Mouse (Mus musculus) liver, embryonic 12.5 days (tissue): ENCODE data around the gene Axin1. TPM values are rescaled to one million over a fixed set of nuclear protein-coding genes. Genes with fewer than 3 reads are reported as not detected.

ENCODE experiments used
- ATAC-seq: fragments of 200-750 bp; cut with Nextera tagmentation; 2 replicates; pipeline ENCODE4 v1.8.0; 2017; ENCODE audit warnings: moderate number of reproducible peaks, mild to moderate bottlenecking, moderate library complexity
- H3K27ac ChIP-seq: fragments of 300-500 bp; sonication (generic); 2 replicates; pipeline ENCODE4 v1.5.1; 2016; ENCODE audit warnings: mild to moderate bottlenecking
- H3K27me3 ChIP-seq: fragments of 300-500 bp; sonication (generic); replicated peaks from 2 replicates; pipeline ENCODE4 v1.6.1; 2016; ENCODE audit warnings: mild to moderate bottlenecking, moderate library complexity
- H3K36me3 ChIP-seq: fragments of 300-500 bp; sonication (generic); 2 replicates; pipeline ENCODE4 v1.6.1; 2016; ENCODE audit warnings: mild to moderate bottlenecking, moderate library complexity
- H3K4me1 ChIP-seq: fragments of 300-500 bp; sonication (generic); 2 replicates; pipeline ENCODE4 v1.6.1; 2016
- H3K4me2 ChIP-seq: fragments of 300-500 bp; sonication (generic); 2 replicates; pipeline ENCODE4 v1.6.1; 2016; ENCODE audit warnings: mild to moderate bottlenecking, moderate library complexity
- H3K4me3 ChIP-seq: fragments of 300-500 bp; sonication (generic); 2 replicates; pipeline ENCODE4 v1.5.1; 2016; ENCODE audit warnings: mild to moderate bottlenecking, moderate library complexity
- H3K9ac ChIP-seq: fragments of 300-500 bp; sonication (generic); 2 replicates; pipeline ENCODE4 v1.6.1; 2016; ENCODE audit warnings: mild to moderate bottlenecking, moderate library complexity
- H3K9me3 ChIP-seq: fragments of 300-500 bp; sonication (generic); replicated peaks from 2 replicates; pipeline ENCODE4 v1.6.1; 2016; ENCODE audit warnings: mild to moderate bottlenecking, moderate library complexity
- WGBS: fragments of 180-500 bp; shearing (Covaris S2); methylation state at CpG from one replicate; pipeline ENCODE4 v1.1.7; 2016; ENCODE audit not compliant: insufficient replicate concordance; 5-methylcytosine and 5-hydroxymethylcytosine counted together
- polyA plus RNA-seq: library from polyadenylated mRNA; unstranded; fragments of >200 nt; fragmentation: Nextera tagmentation; extraction: Ambion mirVana; gene quantifications from 2 replicates; pipeline ENCODE4 v1.2.1, GENCODE M21; 2016

Axin1 gene
- polyA plus RNA-seq, 1 experiment from 2014 or later: 16.4 TPM

- Histone ChIP-seq H3K36me3 (peaks cover 10% of the 10 kb centered on the region), H3K4me2 (peak within 1 kb of the TSS; percentile 96), H3K27me3 (peaks cover 85% of the 10 kb centered on the region), H3K9me3 (no peaks in the 10 kb centered on the region), H3K4me3 (peak within 1 kb of the TSS; percentile 56), H3K4me1 (peaks cover 64% of the 10 kb centered on the region), H3K9ac (peak within 1 kb of the TSS; percentile 76), H3K27ac (peak within 1 kb of the TSS; percentile 60)
- 1% methylated on average over 22 of the region's 22 CpGs for WGBS
- no peak for ATAC-seq
Measured at GRCm38 (mm10) chr17:26202737-26203136, 64.2 kb downstream of the Axin1 start, which contains the start of gene Rgs11. Gene Rgs11 (plus strand): TSS chr17:26202951.

- H3K27ac ChIP-seq: no peak overlapping the region
- no peak for ATAC-seq
- H3K27me3 ChIP-seq: peaks cover 91% of the 10 kb centered on the region
Measured at GRCm38 (mm10) chr17:26203321-26203811, 64.9 kb downstream of the Axin1 start.

GRCm38 (mm10) chr17:26204766-26205165 is 66.3 kb downstream of the Axin1 start:
- Histone ChIP-seq H3K4me1 (peaks cover 44% of the 10 kb centered on the region), H3K27ac (no peak overlapping the region), H3K9me3 (no peaks in the 10 kb centered on the region), H3K27me3 (peaks cover 84% of the 10 kb centered on the region), H3K36me3 (no peaks in the 10 kb centered on the region), H3K4me3 (no peak overlapping the region), H3K9ac (no peak overlapping the region), H3K4me2 (no peak overlapping the region)
- no peak for ATAC-seq
- 23% methylated on average over 11 of the region's 11 CpGs for WGBS

More at GRCm38 (mm10) chr17:26203321-26203811, 64.9 kb downstream of the Axin1 start:
- H3K4me1 ChIP-seq: peaks cover 57% of the 10 kb centered on the region
- peak overlapping the region; percentile 96 for H3K4me2 ChIP-seq
- H3K9me3 ChIP-seq: no peaks in the 10 kb centered on the region
- peak overlapping the region; percentile 56 for H3K4me3 ChIP-seq
- peaks cover 4% of the 10 kb centered on the region; the same call in 1 of the 2 replicates for H3K36me3 ChIP-seq
- peak overlapping the region; percentile 51 for H3K9ac ChIP-seq
- 2% methylated on average over 30 of the region's 30 CpGs for WGBS

- Histone ChIP-seq H3K36me3 (no peaks in the 10 kb centered on the region), H3K4me1 (peaks cover 27% of the 10 kb centered on the region), H3K9ac (no peak overlapping the region), H3K4me3 (no peak overlapping the region), H3K4me2 (no peak overlapping the region), H3K9me3 (no peaks in the 10 kb centered on the region), H3K27ac (no peak overlapping the region), H3K27me3 (peaks cover 76% of the 10 kb centered on the region)
- ATAC-seq: no peak
- WGBS: 31% methylated on average over 1 of the region's 1 CpGs
Measured at GRCm38 (mm10) chr17:26206392-26206791, 67.9 kb downstream of the Axin1 start.

GRCm38 (mm10) chr17:26207686-26208085 is 69.2 kb downstream of the Axin1 start, which contains the start of gene Arhgdig:
Gene Arhgdig (minus strand): TSS chr17:26207786.
- H3K27ac ChIP-seq: no peak within 1 kb of the TSS
- peaks cover 14% of the 10 kb centered on the region for H3K4me1 ChIP-seq
- no peaks in the 10 kb centered on the region for H3K9me3 ChIP-seq
- peaks cover 65% of the 10 kb centered on the region for H3K27me3 ChIP-seq
- no peak within 1 kb of the TSS for H3K4me3 ChIP-seq
- H3K9ac ChIP-seq: no peak within 1 kb of the TSS
- no peaks in the 10 kb centered on the region for H3K36me3 ChIP-seq
- no peak for ATAC-seq
- 79% methylated on average over 12 of the region's 12 CpGs for WGBS
- no peak within 1 kb of the TSS for H3K4me2 ChIP-seq

GRCm38 (mm10) chr17:26212241-26212640 is 73.8 kb downstream of the Axin1 start:
- Histone ChIP-seq H3K4me1 (no peaks in the 10 kb centered on the region), H3K9ac (no peak overlapping the region), H3K4me2 (no peak overlapping the region), H3K36me3 (peaks cover 2% of the 10 kb centered on the region; the same call in 1 of the 2 replicates), H3K27ac (no peak overlapping the region), H3K9me3 (no peaks in the 10 kb centered on the region), H3K27me3 (peaks cover 37% of the 10 kb centered on the region; the same call in 1 of the 2 replicates), H3K4me3 (no peak overlapping the region)
- 76% methylated on average over 7 of the region's 7 CpGs for WGBS
- ATAC-seq: no peak

- H3K4me1 ChIP-seq: no peaks in the 10 kb centered on the region
- H3K4me2 ChIP-seq: no peak overlapping the region
- H3K4me3 ChIP-seq: no peak overlapping the region
- H3K27ac ChIP-seq: no peak overlapping the region
- 74% methylated on average over 11 of the region's 11 CpGs for WGBS
- H3K27me3 ChIP-seq: peaks cover 37% of the 10 kb centered on the region; the same call in 1 of the 2 replicates
- ATAC-seq: no peak
- H3K9me3 ChIP-seq: no peaks in the 10 kb centered on the region
- peaks cover 2% of the 10 kb centered on the region; the same call in 1 of the 2 replicates for H3K36me3 ChIP-seq
- no peak overlapping the region for H3K9ac ChIP-seq
Measured at GRCm38 (mm10) chr17:26212681-26213080, 74.2 kb downstream of the Axin1 start.

- H3K9me3 ChIP-seq: no peaks in the 10 kb centered on the region
- WGBS: 57% methylated on average over 2 of the region's 2 CpGs
- peaks cover 4% of the 10 kb centered on the region for H3K4me1 ChIP-seq
- H3K4me3 ChIP-seq: no peak overlapping the region
- H3K27me3 ChIP-seq: peaks cover 40% of the 10 kb centered on the region; the same call in 1 of the 2 replicates
- H3K9ac ChIP-seq: no peak overlapping the region
- no peak for ATAC-seq
- no peaks in the 10 kb centered on the region; the same call in 1 of the 2 replicates for H3K36me3 ChIP-seq
- H3K4me2 ChIP-seq: no peak overlapping the region
- H3K27ac ChIP-seq: no peak overlapping the region
Measured at GRCm38 (mm10) chr17:26221508-26221907, 83.0 kb downstream of the Axin1 start.

GRCm38 (mm10) chr17:26225150-26225549 is 86.7 kb downstream of the Axin1 start:
- no peak for ATAC-seq
- 68% methylated on average over 12 of the region's 12 CpGs for WGBS

GRCm38 (mm10) chr17:26229776-26230175 is 91.3 kb downstream of the Axin1 start:
- Histone ChIP-seq H3K27me3 (no peaks in the 10 kb centered on the region), H3K36me3 (0 out of 2 replicates have a peak, but pooled peaks cover 3% of the 10 kb centered on the region), H3K4me3 (no peak overlapping the region), H3K4me2 (no peak overlapping the region), H3K9ac (no peak overlapping the region), H3K27ac (no peak overlapping the region), H3K4me1 (peaks cover 4% of the 10 kb centered on the region), H3K9me3 (no peaks in the 10 kb centered on the region)
- WGBS: 62% methylated on average over 5 of the region's 5 CpGs
- no peak for ATAC-seq

More at GRCm38 (mm10) chr17:26225150-26225549, 86.7 kb downstream of the Axin1 start:
- Histone ChIP-seq H3K9me3 (no peaks in the 10 kb centered on the region), H3K4me3 (no peak overlapping the region), H3K4me1 (peaks cover 4% of the 10 kb centered on the region), H3K27me3 (0 out of 2 replicates have a peak, but pooled peaks cover 18% of the 10 kb centered on the region), H3K36me3 (no peaks in the 10 kb centered on the region), H3K27ac (no peak overlapping the region), H3K9ac (no peak overlapping the region), H3K4me2 (no peak overlapping the region)

GRCm38 (mm10) chr17:26231156-26231555 is 92.7 kb downstream of the Axin1 start:
- Histone ChIP-seq H3K4me3 (no peak overlapping the region), H3K27me3 (no peaks in the 10 kb centered on the region), H3K36me3 (0 out of 2 replicates have a peak, but pooled peaks cover 3% of the 10 kb centered on the region), H3K4me1 (peaks cover 14% of the 10 kb centered on the region), H3K9me3 (no peaks in the 10 kb centered on the region), H3K9ac (no peak overlapping the region), H3K4me2 (no peak overlapping the region), H3K27ac (no peak overlapping the region)
- WGBS: 65% methylated on average over 5 of the region's 5 CpGs
- ATAC-seq: no peak

- no peaks in the 10 kb centered on the region for H3K9me3 ChIP-seq
- 58% methylated on average over 8 of the region's 8 CpGs for WGBS
- no peaks in the 10 kb centered on the region for H3K27me3 ChIP-seq
- no peak overlapping the region for H3K4me3 ChIP-seq
- ATAC-seq: no peak
- H3K36me3 ChIP-seq: 0 out of 2 replicates have a peak, but pooled peaks cover 3% of the 10 kb centered on the region
- no peak overlapping the region for H3K9ac ChIP-seq
- H3K27ac ChIP-seq: no peak overlapping the region
- H3K4me2 ChIP-seq: no peak overlapping the region
- peaks cover 23% of the 10 kb centered on the region for H3K4me1 ChIP-seq
Measured at GRCm38 (mm10) chr17:26232863-26233262, 94.4 kb downstream of the Axin1 start.
